Comparison of ENCODE assay signal across 9 mouse cellular contexts in genomic region chr15:98968701-98969371, GRCm38 (mm10). TPM values are rescaled to one million over a fixed set of nuclear protein-coding genes. Genes with fewer than 3 reads are reported as not detected.
DNase-seq lines count a peak whose midpoint lies in the region; ATAC-seq and TF ChIP-seq lines count a peak whose summit lies in the region.
"Had no signal": no experiment of that assay in that cellular context is flagged by ENCODE, and none has a peak within 500 bp of the region (broad histone marks: within the 10 kb centered on the region; RNA-seq: fewer than 3 reads in every experiment).

No protein-coding gene starts in this region.

- no peak for TF ChIP-seq POLR2A in heart, adult 2 months (IDR thresholded peaks at IDR 0.05; ENCODE audit: insufficient read depth, low read depth, low read length)

- no peaks in the 10 kb centered on the region; the same call in 1 of the 2 replicates for H3K36me3 ChIP-seq in heart, adult 2 months (ENCODE audit: control insufficient read depth, insufficient read depth, low read length)
- no peaks in the 10 kb centered on the region for H3K36me3 ChIP-seq in embryonic facial prominence, embryonic 10.5 days (replicated peaks)
- H3K36me3 ChIP-seq in hindbrain, embryonic 15.5 days = no peaks in the 10 kb centered on the region
- no peaks in the 10 kb centered on the region for H3K36me3 ChIP-seq in lung, embryonic 16.5 days (ENCODE audit: control insufficient read depth, insufficient read depth, low read length)
- H3K36me3 ChIP-seq: G1E had no signal

- H3K9me3 ChIP-seq in embryonic facial prominence, embryonic 10.5 days = no peaks in the 10 kb centered on the region
- no peaks in the 10 kb centered on the region for H3K9me3 ChIP-seq in hindbrain, embryonic 15.5 days
- 0 out of 2 replicates have a peak, but pooled peaks cover 3% of the 10 kb centered on the region for H3K9me3 ChIP-seq in lung, embryonic 16.5 days (ENCODE audit: control insufficient read depth, low read length)
- H3K9me3 ChIP-seq: G1E had no signal

- H3K27ac ChIP-seq in heart, adult 2 months = no peak overlapping the region; the same call in 1 of the 2 replicates
- peak overlapping the region; percentile 95 for H3K27ac ChIP-seq in embryonic facial prominence, embryonic 10.5 days (replicated peaks)
- peak overlapping the region; percentile 99 for H3K27ac ChIP-seq in hindbrain, embryonic 15.5 days (replicated peaks)
- peak overlapping the region; percentile 23; the same call in 1 of the 2 replicates for H3K27ac ChIP-seq in lung, embryonic 16.5 days (ENCODE audit: low read length)

- TF ChIP-seq CTCF in heart, adult 2 months (IDR thresholded peaks at IDR 0.05) = no peak

- WGBS in heart, adult 2 months = 34% methylated on average over 12 of the region's 12 CpGs
- 6% methylated on average over 12 of the region's 12 CpGs for WGBS in embryonic facial prominence, embryonic 10.5 days
- 5% methylated on average over 12 of the region's 12 CpGs for WGBS in hindbrain, embryonic 15.5 days
- WGBS in lung, embryonic 16.5 days = 13% methylated on average over 12 of the region's 12 CpGs

- peak overlapping the region; percentile 59 for H3K4me2 ChIP-seq in hindbrain, embryonic 15.5 days
- H3K4me2 ChIP-seq in lung, embryonic 16.5 days (ENCODE audit: low read depth, low read length) = peak overlapping the region; percentile 2; the same call in 1 of the 2 replicates

- no peak overlapping the region for H3K9ac ChIP-seq in heart, adult 2 months (ENCODE audit: low read depth, low read length)
- H3K9ac ChIP-seq in hindbrain, embryonic 15.5 days = peak overlapping the region; percentile 23; the same call in 1 of the 2 replicates
- peak overlapping the region; percentile 37; the same call in 1 of the 2 replicates for H3K9ac ChIP-seq in lung, embryonic 16.5 days (ENCODE audit: low read length)

- H3K79me2 ChIP-seq in heart, adult 2 months (replicated peaks; ENCODE audit: control insufficient read depth, insufficient read depth, low read length) = no peaks in the 10 kb centered on the region

- no peaks in the 10 kb centered on the region for H3K27me3 ChIP-seq in heart, adult 2 months (ENCODE audit: control insufficient read depth, insufficient read depth, low read length)
- H3K27me3 ChIP-seq in embryonic facial prominence, embryonic 10.5 days (replicated peaks; ENCODE audit: low read depth, poor library complexity, severe bottlenecking) = no peaks in the 10 kb centered on the region
- H3K27me3 ChIP-seq in hindbrain, embryonic 15.5 days = no peaks in the 10 kb centered on the region
- H3K27me3 ChIP-seq in lung, embryonic 16.5 days (ENCODE audit: control insufficient read depth, insufficient read depth, low read depth, low read length) = no peaks in the 10 kb centered on the region

- TF ChIP-seq EP300 in heart, adult 2 months (IDR thresholded peaks at IDR 0.05; ENCODE audit: insufficient read depth, low read depth, low read length) = no peak

- DNase-seq in heart, adult 2 months = peak; percentile 25 to 30
- DNase-seq in heart, postnatal 36 days = no peak
- peak; percentile 93 for DNase-seq in MN1 (ENCODE audit: low spot score)
- DNase-seq in embryonic facial prominence, embryonic 10.5 days (ENCODE audit: low spot score) = peak; percentile 90
- peak; percentile 67 to 75 for DNase-seq in right cerebral cortex, adult 2 months (ENCODE audit: low spot score in 2 of 2)

- ATAC-seq in hindbrain, embryonic 15.5 days (ENCODE audit: low FRiP score, low read depth) = peak; percentile 77
- peak; percentile 80; the same call in 1 of the 2 replicates for ATAC-seq in lung, embryonic 16.5 days (ENCODE audit: low read depth)
- no peak for ATAC-seq in activated CD4-positive, CD25-positive, alpha-beta regulatory T cell, adult 4 months

- no peak overlapping the region for H3K4me3 ChIP-seq in heart, adult 2 months
- H3K4me3 ChIP-seq in embryonic facial prominence, embryonic 10.5 days = peak overlapping the region; percentile 41
- no peak overlapping the region for H3K4me3 ChIP-seq in hindbrain, embryonic 15.5 days
- H3K4me3 ChIP-seq in lung, embryonic 16.5 days (ENCODE audit: low read length) = no peak overlapping the region

- intact Hi-C loops in heart, adult 2 months (cut with DNase I) = no loop called here
- intact Hi-C loops in heart, postnatal 36 days (cut with DNase I) = no loop called here

- peaks cover 7% of the 10 kb centered on the region for H3K4me1 ChIP-seq in heart, adult 2 months (ENCODE audit: control insufficient read depth, insufficient read depth, low read length)
- peaks cover 46% of the 10 kb centered on the region for H3K4me1 ChIP-seq in embryonic facial prominence, embryonic 10.5 days
- H3K4me1 ChIP-seq in hindbrain, embryonic 15.5 days (replicated peaks) = peaks cover 60% of the 10 kb centered on the region
- H3K4me1 ChIP-seq in lung, embryonic 16.5 days (replicated peaks; ENCODE audit: control insufficient read depth, insufficient read depth, low read length) = peaks cover 17% of the 10 kb centered on the region

RNA-seq across cellular contexts. Expression of gene Tuba1a, which starts 15.3 kb away (rescaled TPM):
- total RNA-seq in heart, adult 2 months (2021) = 10 to 100 TPM; 57.0 to 85.0 TPM
- 165 and 235 TPM in 2 replicates for polyA plus RNA-seq in heart, adult 2 months (2012; rRNA removed)
- 10 to 100 TPM; 73.0 to 74.5 TPM for total RNA-seq in heart, postnatal 36 days (2021)
- 2,739 and 2,840 TPM in 2 replicates for polyA plus RNA-seq in embryonic facial prominence, embryonic 10.5 days (2016; fragmentation: Nextera tagmentation; extraction: Ambion mirVana)
- polyA plus RNA-seq in hindbrain, embryonic 15.5 days (2015; fragmentation: Nextera tagmentation; extraction: Ambion mirVana) = 14,750 and 15,534 TPM in 2 replicates
- 870 and 906 TPM in 2 replicates for polyA plus RNA-seq in lung, embryonic 16.5 days (2015; fragmentation: Nextera tagmentation; extraction: Ambion mirVana)
- polyA plus RNA-seq in activated CD4-positive, CD25-positive, alpha-beta regulatory T cell, adult 4 months (2017; shearing (Covaris generic)) = 100 to 1,000 TPM; 243 to 273 TPM

RNA-seq across cellular contexts. Expression of gene Gm49450, which starts 15.5 kb away (rescaled TPM):
- not detected for total RNA-seq in heart, adult 2 months (2021)
- 26.2 TPM in 1 of 2 replicates, not detected in the other for polyA plus RNA-seq in heart, adult 2 months (2012; rRNA removed)
- total RNA-seq in heart, postnatal 36 days (2021) = not detected
- not detected in 2 replicates for polyA plus RNA-seq in embryonic facial prominence, embryonic 10.5 days (2016; fragmentation: Nextera tagmentation; extraction: Ambion mirVana)
- not detected in 2 replicates for polyA plus RNA-seq in hindbrain, embryonic 15.5 days (2015; fragmentation: Nextera tagmentation; extraction: Ambion mirVana)
- not detected in 2 replicates for polyA plus RNA-seq in lung, embryonic 16.5 days (2015; fragmentation: Nextera tagmentation; extraction: Ambion mirVana)
- not detected for polyA plus RNA-seq in activated CD4-positive, CD25-positive, alpha-beta regulatory T cell, adult 4 months (2017; shearing (Covaris generic))
- total RNA-seq: G1E had no signal
- polyA plus RNA-seq: G1E had no signal

RNA-seq across cellular contexts. Expression of gene Tuba1b, which starts 34.5 kb away (rescaled TPM):
- 100 to 1,000 TPM; 129 to 144 TPM for total RNA-seq in heart, adult 2 months (2021)
- 534 and 728 TPM in 2 replicates for polyA plus RNA-seq in heart, adult 2 months (2012; rRNA removed)
- total RNA-seq in heart, postnatal 36 days (2021) = 100 to 1,000 TPM; 130 to 145 TPM
- polyA plus RNA-seq in embryonic facial prominence, embryonic 10.5 days (2016; fragmentation: Nextera tagmentation; extraction: Ambion mirVana) = 2,343 and 2,408 TPM in 2 replicates
- 1,411 and 1,419 TPM in 2 replicates for polyA plus RNA-seq in hindbrain, embryonic 15.5 days (2015; fragmentation: Nextera tagmentation; extraction: Ambion mirVana)
- 1,812 and 1,892 TPM in 2 replicates for polyA plus RNA-seq in lung, embryonic 16.5 days (2015; fragmentation: Nextera tagmentation; extraction: Ambion mirVana)
- polyA plus RNA-seq in activated CD4-positive, CD25-positive, alpha-beta regulatory T cell, adult 4 months (2017; shearing (Covaris generic)) = 100 to 1,000 TPM; 510 to 711 TPM

RNA-seq across cellular contexts. Expression of gene Lmbr1l, which starts 50.8 kb away (rescaled TPM):
- total RNA-seq in heart, adult 2 months (2021) = 10 to 100 TPM in 1 of 2 experiments, 1 to 10 TPM in 1; 7.1 to 11.1 TPM
- 23.2 and 25.0 TPM in 2 replicates for polyA plus RNA-seq in heart, adult 2 months (2012; rRNA removed)
- 10 to 100 TPM; 15.0 TPM for total RNA-seq in heart, postnatal 36 days (2021)
- polyA plus RNA-seq in embryonic facial prominence, embryonic 10.5 days (2016; fragmentation: Nextera tagmentation; extraction: Ambion mirVana) = 23.4 and 26.9 TPM in 2 replicates
- 26.8 and 29.3 TPM in 2 replicates for polyA plus RNA-seq in hindbrain, embryonic 15.5 days (2015; fragmentation: Nextera tagmentation; extraction: Ambion mirVana)
- 15.7 and 17.3 TPM in 2 replicates for polyA plus RNA-seq in lung, embryonic 16.5 days (2015; fragmentation: Nextera tagmentation; extraction: Ambion mirVana)
- polyA plus RNA-seq in activated CD4-positive, CD25-positive, alpha-beta regulatory T cell, adult 4 months (2017; shearing (Covaris generic)) = 10 to 100 TPM; 24.2 to 42.0 TPM

Comparison
In these comparisons a context has a peak if more than half of its experiments do, and no peak if none do; other contexts are left out.
1. DNase-seq: peak in heart, adult 2 months (2 of 2), MN1 (single experiment), embryonic facial prominence, embryonic 10.5 days (single experiment) and right cerebral cortex, adult 2 months (2 of 2); none in heart, postnatal 36 days (0 of 2).